Mouse (Mus musculus): ENCODE measurements at regions not wholly inside any gene's neighbourhood (a gene's known extent, or its start where the extent isn't known, plus 50 kb on each side); places are given as distances from the start of the nearest gene placed in this dataset.

GRCm38 (mm10) chr12:51516726-51517125 lies 76.4 kb upstream of the Coch start:
- Histone ChIP-seq H3K27ac (ENCODE audit: insufficient read depth, low read depth) (no peak overlapping the region), H3K4me1 (ENCODE audit: control insufficient read depth in 1 of 2, insufficient read depth in 2 of 2) (no peaks in the 10 kb centered on the region), H3K36me3 (replicated peaks in 1 of 2; ENCODE audit: control insufficient read depth in 1 of 2, insufficient read depth in 1 of 2, low read length in 1 of 2) (no peaks in the 10 kb centered on the region), H3K9me3 (replicated peaks; ENCODE audit: low read length) (no peaks in the 10 kb centered on the region), H3K4me3 (replicated peaks in 1 of 3; ENCODE audit: low read depth in 2 of 3, low read length in 2 of 3, poor library complexity in 1 of 3) (no peak overlapping the region), H3K9ac (ENCODE audit: insufficient read depth, low read depth) (no peak overlapping the region), H3K79me2 (replicated peaks; ENCODE audit: control insufficient read depth, extremely low read depth, insufficient read depth, poor library complexity, severe bottlenecking) (no peaks in the 10 kb centered on the region; the same call in 1 of the 2 replicates), H3K27me3 (replicated peaks) (no peaks in the 10 kb centered on the region), H3K4me2 (ENCODE audit: insufficient read depth, low read depth, poor library complexity, severe bottlenecking) (no peak overlapping the region)
- in situ Hi-C loops (cut with MboI; ENCODE audit: low pct_ligation_motif_present, low pct_unique_long_range_greater_than_20kb, low sequenced_read_pairs) (no loop called here), dilution Hi-C loops (cut with MboI; ENCODE audit: extremely low pct_ligation_motif_present, extremely low pct_unique_long_range_greater_than_20kb, low sequenced_read_pairs) (no loop called here)
- no peak for DNase-seq (ENCODE audit: extremely low read depth)
- TF ChIP-seq MAFK (IDR thresholded peaks at IDR 0.05; ENCODE audit: insufficient replicate concordance, low read length) (no peak), IRF4 (IDR thresholded peaks at IDR 0.05; ENCODE audit: low read depth, low read length) (no peak), MAX (IDR thresholded peaks at IDR 0.05; ENCODE audit: low read length) (no peak), JUN (IDR thresholded peaks at IDR 0.05; ENCODE audit: insufficient read depth, low read depth, low read length) (no peak), ETS1 (conservative IDR thresholded peaks at IDR 0.05; ENCODE audit: low read depth, low read length) (no peak), JUND (conservative IDR thresholded peaks at IDR 0.05; ENCODE audit: low read depth, low read length) (no peak), MYC (IDR thresholded peaks at IDR 0.05; ENCODE audit: low read depth, low read length) (no peak), RCOR1 (conservative IDR thresholded peaks at IDR 0.05; ENCODE audit: low read depth, low read length) (no peak), PAX5 (IDR thresholded peaks at IDR 0.05; ENCODE audit: low read length) (no peak), NRF1 (IDR thresholded peaks at IDR 0.05; ENCODE audit: low read depth, low read length) (no peak), RAD21 (IDR thresholded peaks at IDR 0.05; ENCODE audit: low read depth, low read length) (no peak), MAZ (IDR thresholded peaks at IDR 0.05; ENCODE audit: low read depth, low read length) (no peak), USF2 (conservative IDR thresholded peaks at IDR 0.05; ENCODE audit: low read depth, low read length) (no peak), MEF2A (IDR thresholded peaks at IDR 0.05; ENCODE audit: borderline replicate concordance, low read depth, low read length) (no peak), NELFE (IDR thresholded peaks at IDR 0.05; ENCODE audit: low read depth, low read length) (no peak), ZKSCAN1 (IDR thresholded peaks at IDR 0.05; ENCODE audit: borderline replicate concordance, low read depth, low read length) (no peak), CHD2 (IDR thresholded peaks at IDR 0.05; ENCODE audit: low read length) (no peak)

- TF ChIP-seq CTCF (conservative IDR thresholded peaks at IDR 0.05 in 1 of 2, IDR thresholded peaks at IDR 0.05 in 1 of 2; ENCODE audit: low read depth in 2 of 2, low read length in 2 of 2) (no peak), NELFE (IDR thresholded peaks at IDR 0.05; ENCODE audit: low read depth, low read length) (no peak), TCF12 (IDR thresholded peaks at IDR 0.05; ENCODE audit: low read depth, low read length) (no peak)
- Histone ChIP-seq H3K36me3 (replicated peaks in 1 of 2; ENCODE audit: control insufficient read depth in 1 of 2, insufficient read depth in 1 of 2, low read length in 1 of 2) (no peaks in the 10 kb centered on the region), H3K4me3 (replicated peaks in 1 of 3; ENCODE audit: low read depth in 2 of 3, low read length in 2 of 3, poor library complexity in 1 of 3) (no peak overlapping the region), H3K4me1 (ENCODE audit: control insufficient read depth in 1 of 2, insufficient read depth in 2 of 2) (peaks cover 0 to 5% of the 10 kb centered on the region in 2 experiments; a peak in 1 of 4 replicates), H3K4me2 (ENCODE audit: insufficient read depth, low read depth, poor library complexity, severe bottlenecking) (no peak overlapping the region), H3K27me3 (replicated peaks) (no peaks in the 10 kb centered on the region), H3K9me3 (replicated peaks; ENCODE audit: low read length) (no peaks in the 10 kb centered on the region), H3K27ac (ENCODE audit: insufficient read depth, low read depth) (no peak overlapping the region), H3K9ac (ENCODE audit: insufficient read depth, low read depth) (no peak overlapping the region), H3K79me2 (replicated peaks; ENCODE audit: control insufficient read depth, extremely low read depth, insufficient read depth, poor library complexity, severe bottlenecking) (no peaks in the 10 kb centered on the region; the same call in 1 of the 2 replicates)
- in situ Hi-C loops (cut with MboI; ENCODE audit: low pct_ligation_motif_present, low pct_unique_long_range_greater_than_20kb, low sequenced_read_pairs), result no loop called here
- no peak for DNase-seq (ENCODE audit: extremely low read depth)
- dilution Hi-C loops (cut with MboI; ENCODE audit: extremely low pct_ligation_motif_present, extremely low pct_unique_long_range_greater_than_20kb, low sequenced_read_pairs), result no loop called here
Observed at GRCm38 (mm10) chr12:51521610-51522120, 71.5 kb upstream of the Coch start.

Measured in CH12.LX (cell line).